In the genomic region with DNA sequence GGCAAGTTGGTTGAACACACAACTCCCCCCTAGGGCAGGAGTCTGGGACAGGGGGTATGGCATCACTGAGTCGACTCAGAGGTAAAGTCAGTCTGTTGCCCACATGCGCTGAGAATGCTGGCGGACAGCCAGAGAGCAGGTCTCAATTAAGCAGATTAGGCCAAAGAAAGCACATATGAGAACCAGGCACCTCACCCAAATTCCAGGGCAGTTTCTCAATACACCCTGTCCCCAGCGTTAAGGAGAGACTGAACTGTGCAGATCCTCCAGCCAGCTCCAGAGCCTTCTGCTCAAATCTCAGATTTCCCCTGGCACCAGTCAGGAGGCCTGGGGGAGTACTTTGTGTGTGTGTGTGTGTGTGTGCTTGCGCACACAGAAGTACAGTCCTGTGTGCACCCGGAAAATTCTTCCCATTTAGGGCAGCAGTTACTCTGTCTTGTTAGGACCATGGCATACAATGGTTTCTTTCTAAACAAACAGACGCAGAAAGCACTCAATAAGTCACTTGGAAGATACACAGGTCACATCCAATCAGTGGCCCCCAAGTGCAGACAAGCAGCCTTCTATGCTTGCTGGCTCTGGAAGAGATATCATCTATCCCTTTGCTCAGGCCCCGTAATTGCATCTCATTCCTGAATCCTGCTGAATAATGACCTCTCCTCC, we compare ENCODE assay signal across 9 mouse cellular contexts.
A peak's percentile ranks its signal among the peaks of the same experiment; 100 is the strongest.
DNase-seq lines count a peak whose midpoint lies in the region; ATAC-seq lines count a peak whose summit lies in the region.
"Had no signal": no experiment of that assay in that cellular context is flagged by ENCODE, and none has a peak within 500 bp of the region (broad histone marks: within the 10 kb centered on the region; RNA-seq: fewer than 3 reads in every experiment).

No protein-coding gene starts in this region.

- H3K27ac ChIP-seq in hindbrain, embryonic 16.5 days (ENCODE audit: low read depth, low read length) = 0 out of 2 replicates have a peak overlapping the region, but pooled peaks have one; percentile 54

- WGBS in hindbrain, embryonic 16.5 days = 51% methylated on average over 8 of the region's 8 CpGs

- H3K9ac ChIP-seq in hindbrain, embryonic 16.5 days (ENCODE audit: low read depth, low read length) = no peak overlapping the region

- no peaks in the 10 kb centered on the region for H3K9me3 ChIP-seq in hindbrain, embryonic 16.5 days (ENCODE audit: control insufficient read depth, low read length)

- H3K36me3 ChIP-seq in hindbrain, embryonic 16.5 days (ENCODE audit: control insufficient read depth, insufficient read depth, low read length) = no peaks in the 10 kb centered on the region

- no peak overlapping the region for H3K4me3 ChIP-seq in hindbrain, embryonic 16.5 days (ENCODE audit: low read length)

- no peaks in the 10 kb centered on the region for H3K27me3 ChIP-seq in hindbrain, embryonic 16.5 days (replicated peaks; ENCODE audit: control insufficient read depth, insufficient read depth, low read length)

- peaks cover 7% of the 10 kb centered on the region for H3K4me1 ChIP-seq in hindbrain, embryonic 16.5 days (ENCODE audit: control insufficient read depth, insufficient read depth, low read depth, low read length)

- H3K4me2 ChIP-seq in hindbrain, embryonic 16.5 days (ENCODE audit: low read length) = no peak overlapping the region

- peak; percentile 51 for DNase-seq in embryo, embryonic 10 days (ENCODE audit: low spot score)
- no peak for DNase-seq in embryo, embryonic 9.5 days (ENCODE audit: extremely low spot score)
- DNase-seq in urinary bladder, postnatal 14 days (ENCODE audit: low spot score) = peak; percentile 52
- no peak for DNase-seq in urinary bladder, adult 18-20 months (ENCODE audit: low spot score in 2 of 2)
- peak; percentile 19 for DNase-seq in testis, postnatal 14 days (ENCODE audit: low spot score)
- no peak for DNase-seq in thymus, postnatal 25 days
- DNase-seq in frontal cortex, postnatal 25 days (ENCODE audit: low spot score in 2 of 2) = no peak

- ATAC-seq in hindbrain, embryonic 16.5 days = peak; percentile 50
- ATAC-seq: CD4-positive, CD25-positive, alpha-beta regulatory T cell, adult 4 months had no signal

Comparison
In these comparisons a context has a peak if more than half of its experiments do, and no peak if none do; other contexts are left out.
1. DNase-seq: peak in embryo, embryonic 10 days (single experiment), urinary bladder, postnatal 14 days (single experiment) and testis, postnatal 14 days (single experiment); none in embryo, embryonic 9.5 days (single experiment), urinary bladder, adult 18-20 months (0 of 2), thymus, postnatal 25 days (single experiment) and frontal cortex, postnatal 25 days (0 of 2).